Mouse (Mus musculus): ENCODE data around the gene Pex11g. TPM values are rescaled to one million over a fixed set of nuclear protein-coding genes. Genes with fewer than 3 reads are reported as not detected.

Pex11g gene
- polyA plus RNA-seq, 3 experiments from 2014 or later = 9.0 to 20.4 (median 16.7) TPM

GRCm38 (mm10) chr8:3414639-3415190, 52.8 kb downstream of the Pex11g start:
- no peak for ATAC-seq

GRCm38 (mm10) chr8:3412816-3413215, 54.7 kb downstream of the Pex11g start:
- ATAC-seq = no peak

GRCm38 (mm10) chr8:3411901-3412301, 55.6 kb downstream of the Pex11g start:
- no peak for ATAC-seq

GRCm38 (mm10) chr8:3411085-3411484, 56.4 kb downstream of the Pex11g start:
- ATAC-seq = no peak

- ATAC-seq = no peak
Measured at GRCm38 (mm10) chr8:3407417-3407816, 60.1 kb downstream of the Pex11g start.

Other genes starting within 250 kb of the Pex11g start
- 10 to 100 TPM in 2 of 3 experiments, 1 to 10 TPM in 1; 3.8 to 13.2 (median 12.0) TPM for gene Insr, start 188.1 kb downstream of the Pex11g start, polyA plus RNA-seq (2017; shearing (Covaris generic))
- gene A430078G23Rik, start 114.3 kb downstream of the Pex11g start, polyA plus RNA-seq (2017; shearing (Covaris generic)) = 10 to 100 TPM; 29.9 to 51.2 (median 36.9) TPM
- gene Arhgef18, start 74.7 kb downstream of the Pex11g start, polyA plus RNA-seq (2017; shearing (Covaris generic)) = 10 to 100 TPM; 21.3 to 30.9 (median 30.4) TPM
- gene Tex45, start 3.2 kb upstream of the Pex11g start, polyA plus RNA-seq (2017; shearing (Covaris generic)) = not detected
- under 1 TPM in 2 of 3 experiments, not detected in 1; 0.60 to 0.86 TPM for gene Zfp358, start 25.5 kb upstream of the Pex11g start, polyA plus RNA-seq (2017; shearing (Covaris generic))
- 10 to 100 TPM; 15.3 to 26.3 (median 24.0) TPM for gene Mcoln1, start 32.8 kb upstream of the Pex11g start, polyA plus RNA-seq (2017; shearing (Covaris generic))
- gene Pnpla6, start 47.7 kb upstream of the Pex11g start, polyA plus RNA-seq (2017; shearing (Covaris generic)) = 10 to 100 TPM; 20.6 to 32.6 (median 27.7) TPM
- under 1 TPM in 1 of 3 experiments, not detected in 2; 0.74 TPM for gene C330021F23Rik, start 100.3 kb upstream of the Pex11g start, polyA plus RNA-seq (2017; shearing (Covaris generic))
- gene Camsap3, start 119.6 kb upstream of the Pex11g start, polyA plus RNA-seq (2017; shearing (Covaris generic)) = not detected
- gene Xab2, start 153.6 kb upstream of the Pex11g start, polyA plus RNA-seq (2017; shearing (Covaris generic)) = 10 to 100 TPM; 58.7 to 87.4 (median 83.2) TPM
- 100 to 1,000 TPM; 122 to 150 (median 138) TPM for gene Pet100, start 153.9 kb upstream of the Pex11g start, polyA plus RNA-seq (2017; shearing (Covaris generic))
- not detected for gene Pcp2, start 157.9 kb upstream of the Pex11g start, polyA plus RNA-seq (2017; shearing (Covaris generic))
- gene Stxbp2, start 163.3 kb upstream of the Pex11g start, polyA plus RNA-seq (2017; shearing (Covaris generic)) = 100 to 1,000 TPM; 180 to 262 (median 191) TPM
- gene Retn, start 188.1 kb upstream of the Pex11g start, polyA plus RNA-seq (2017; shearing (Covaris generic)) = not detected
- under 1 TPM in 1 of 3 experiments, not detected in 2; 0.48 TPM for gene Mcemp1, start 198.1 kb upstream of the Pex11g start, polyA plus RNA-seq (2017; shearing (Covaris generic))
- not detected for gene Fcor, start 204.7 kb upstream of the Pex11g start, polyA plus RNA-seq (2017; shearing (Covaris generic))
- gene Trappc5, start 208.6 kb upstream of the Pex11g start, polyA plus RNA-seq (2017; shearing (Covaris generic)) = 10 to 100 TPM; 19.6 to 27.0 (median 23.3) TPM
- gene Fcer2a, start 226.5 kb upstream of the Pex11g start, polyA plus RNA-seq (2017; shearing (Covaris generic)) = 1 to 10 TPM in 2 of 3 experiments, under 1 TPM in 1; 0.85 to 1.9 (median 1.9) TPM